Mouse (Mus musculus) midbrain, embryonic 12.5 days (tissue): ENCODE results near the gene Mrpl49. TPM values are rescaled to one million over a fixed set of nuclear protein-coding genes. Genes with fewer than 3 reads are reported as not detected.
A peak's percentile ranks its signal among the peaks of the same experiment; 100 is the strongest.

Experiments used
- microRNA-seq: library from miRNA; unstranded; fragments of <30 nt; microRNA quantifications from one replicate; pipeline ENCODE4, GENCODE M21; 2017
- polyA plus RNA-seq: library from polyadenylated mRNA; unstranded; fragments of >200 nt; fragmentation: Nextera tagmentation; extraction: Ambion mirVana; gene quantifications from 2 replicates; pipeline ENCODE4 v1.2.1, GENCODE M21; 2016

Mrpl49 gene
- polyA plus RNA-seq, 1 experiment from 2014 or later: 75.8 TPM

Small RNA genes within 50 kb of the gene (microRNA-seq; reads per million reads assigned to microRNA genes)
- 3.0 reads per million, percentile 8 among the genes with 10 or more reads in this experiment for gene Mir6988

Other genes with a start within 250 kb of the Mrpl49 start
- gene Frmd8, start 182.5 kb downstream of the Mrpl49 start, polyA plus RNA-seq: 22.3 and 24.8 TPM in 2 replicates
- gene Slc25a45, start 180.0 kb downstream of the Mrpl49 start, polyA plus RNA-seq: 1.9 and 3.4 TPM in 2 replicates
- gene Tigd3, start 163.6 kb downstream of the Mrpl49 start, polyA plus RNA-seq: 11.1 and 11.4 TPM in 2 replicates
- gene Dpf2, start 144.8 kb downstream of the Mrpl49 start, polyA plus RNA-seq: 171 and 185 TPM in 2 replicates
- gene Cdc42ep2, start 133.0 kb downstream of the Mrpl49 start, polyA plus RNA-seq: 3.6 and 3.8 TPM in 2 replicates
- gene Pola2, start 93.6 kb downstream of the Mrpl49 start, polyA plus RNA-seq: 57.4 and 59.6 TPM in 2 replicates
- not detected in 2 replicates for gene Slc22a20, start 71.6 kb downstream of the Mrpl49 start, polyA plus RNA-seq
- 3.8 and 4.5 TPM in 2 replicates for gene Capn1, start 41.9 kb downstream of the Mrpl49 start, polyA plus RNA-seq
- gene Syvn1, start 11.2 kb downstream of the Mrpl49 start, polyA plus RNA-seq: 30.0 and 32.6 TPM in 2 replicates
- 595 and 628 TPM in 2 replicates for gene Fau, start 59 bp upstream of the Mrpl49 start, polyA plus RNA-seq
- 30.8 and 32.2 TPM in 2 replicates for gene Znhit2, start 3.4 kb upstream of the Mrpl49 start, polyA plus RNA-seq
- 41.0 and 41.3 TPM in 2 replicates for gene Tm7sf2, start 10.6 kb upstream of the Mrpl49 start, polyA plus RNA-seq
- 77.0 and 82.2 TPM in 2 replicates for gene Vps51, start 19.4 kb upstream of the Mrpl49 start, polyA plus RNA-seq
- gene Tmem262, start 22.2 kb upstream of the Mrpl49 start, polyA plus RNA-seq: not detected in 2 replicates
- gene Gm28374, start 24.5 kb upstream of the Mrpl49 start, polyA plus RNA-seq: 2.6 and 3.6 TPM in 2 replicates
- 67.1 and 75.1 TPM in 2 replicates for gene Zfpl1, start 27.2 kb upstream of the Mrpl49 start, polyA plus RNA-seq
- 41.5 and 42.1 TPM in 2 replicates for gene Cdca5, start 27.2 kb upstream of the Mrpl49 start, polyA plus RNA-seq
- gene AC131692.1, start 36.6 kb upstream of the Mrpl49 start, polyA plus RNA-seq: 0.77 TPM in 1 of 2 replicates, not detected in the other
- gene Naaladl1, start 48.0 kb upstream of the Mrpl49 start, polyA plus RNA-seq: 0.59 and 0.94 TPM in 2 replicates
- 49.7 and 50.8 TPM in 2 replicates for gene Sac3d1, start 60.9 kb upstream of the Mrpl49 start, polyA plus RNA-seq
- gene Snx15, start 70.5 kb upstream of the Mrpl49 start, polyA plus RNA-seq: 29.7 and 30.5 TPM in 2 replicates
- gene Batf2, start 83.2 kb upstream of the Mrpl49 start, polyA plus RNA-seq: not detected in 2 replicates
- 90.9 and 96.1 TPM in 2 replicates for gene Arl2, start 83.8 kb upstream of the Mrpl49 start, polyA plus RNA-seq
- gene Majin, start 126.6 kb upstream of the Mrpl49 start, polyA plus RNA-seq: not detected in 2 replicates
- 0.74 TPM in 1 of 2 replicates, not detected in the other for gene Gpha2, start 168.6 kb upstream of the Mrpl49 start, polyA plus RNA-seq
- 61.3 and 66.1 TPM in 2 replicates for gene Ppp2r5b, start 178.1 kb upstream of the Mrpl49 start, polyA plus RNA-seq
- gene Atg2a, start 183.9 kb upstream of the Mrpl49 start, polyA plus RNA-seq: 13.6 and 14.2 TPM in 2 replicates
- 90.8 and 96.9 TPM in 2 replicates for gene Ehd1, start 218.9 kb upstream of the Mrpl49 start, polyA plus RNA-seq
- 0.29 and 0.37 TPM in 2 replicates for gene Cdc42bpg, start 248.7 kb upstream of the Mrpl49 start, polyA plus RNA-seq